Mouse (Mus musculus): ENCODE measurements at regions not wholly inside any gene's neighbourhood (a gene's known extent, or its start where the extent isn't known, plus 50 kb on each side); places are given as distances from the start of the nearest gene placed in this dataset.

DNA sequence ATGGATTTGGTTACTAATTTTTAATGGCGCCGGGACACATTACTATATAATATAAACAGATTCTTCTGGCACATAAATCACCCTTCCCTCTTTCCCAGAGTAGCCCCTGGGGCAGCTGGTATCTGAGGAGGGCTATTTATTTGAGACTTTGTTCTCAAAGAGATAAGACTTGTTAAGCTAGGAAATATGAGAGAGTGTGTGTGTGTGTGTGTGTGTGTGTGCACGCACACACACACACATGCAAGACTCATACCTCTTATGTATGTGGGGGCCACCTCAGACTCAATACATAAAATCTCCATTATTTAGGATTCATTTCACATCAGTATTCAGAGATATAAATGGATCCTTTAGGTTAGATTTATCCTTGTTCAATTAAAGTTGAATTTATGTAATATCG, 340.1 kb downstream of the Epha4 start:
- TF ChIP-seq GATA1 (IDR thresholded peaks at IDR 0.05; ENCODE audit: borderline replicate concordance, low read length) = no peak
- no peak for TF ChIP-seq FLI1 (IDR thresholded peaks at IDR 0.05; ENCODE audit: low read length)
